Mouse (Mus musculus): Measurements from ENCODE around the gene Galnt18.

DNA sequence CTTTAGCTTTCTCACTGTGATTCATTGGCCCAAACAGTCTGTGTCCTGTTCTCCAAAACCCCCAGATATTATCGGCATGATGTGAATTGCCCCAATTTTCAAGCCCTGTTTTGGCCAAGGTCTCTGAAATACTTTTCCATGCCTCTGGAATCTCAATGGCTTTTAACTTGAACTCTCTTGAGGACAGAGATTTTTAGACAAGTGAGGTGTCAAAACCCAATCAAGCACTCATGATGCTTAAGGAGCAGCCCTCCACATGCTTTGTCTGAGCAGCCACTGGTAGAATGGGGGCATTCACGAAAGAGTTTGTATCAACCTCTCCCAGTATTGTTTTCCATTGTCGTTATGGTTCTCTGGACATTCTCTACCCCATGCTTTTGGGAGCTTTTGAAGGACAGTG is 9.2 kb downstream of the Galnt18 start:
- TF ChIP-seq CTCF (IDR thresholded peaks at IDR 0.05; ENCODE audit: low read depth) (no peak), EP300 (IDR thresholded peaks at IDR 0.05; ENCODE audit: low read depth) (no peak)
